Mouse (Mus musculus): ENCODE data around the gene Cdk5rap1.

Cdk5rap1 gene

GRCm38 (mm10) chr2:154372842-154373500, at the start of gene Cdk5rap1:
TSS of gene Cdk5rap1 (minus strand) at chr2:154373010.
- in situ Hi-C loops (cut with MboI) = no loop called here

- in situ Hi-C loops (cut with MboI) = no loop called here
These were observed 49.4 kb upstream of the Cdk5rap1 start for GRCm38 (mm10) chr2:154422181-154422580.

- in situ Hi-C loops (cut with MboI) = no loop called here
These were observed 48.3 kb upstream of the Cdk5rap1 start for GRCm38 (mm10) chr2:154420942-154421731.

GRCm38 (mm10) chr2:154419631-154420515, 47.1 kb upstream of the Cdk5rap1 start:
- in situ Hi-C loops (cut with MboI) = no loop called here

GRCm38 (mm10) chr2:154418001-154418400, 45.2 kb upstream of the Cdk5rap1 start:
- in situ Hi-C loops (cut with MboI) = no loop called here

GRCm38 (mm10) chr2:154417107-154417506, 44.3 kb upstream of the Cdk5rap1 start:
- in situ Hi-C loops (cut with MboI) = no loop called here

- in situ Hi-C loops (cut with MboI) = no loop called here
These were observed 39.3 kb upstream of the Cdk5rap1 start for GRCm38 (mm10) chr2:154412018-154412666.

- in situ Hi-C loops (cut with MboI) = no loop called here
These were observed 37.5 kb upstream of the Cdk5rap1 start for GRCm38 (mm10) chr2:154410355-154410754.

GRCm38 (mm10) chr2:154407643-154408445, 35.0 kb upstream of the Cdk5rap1 start, which contains the start of gene Snta1:
TSS of gene Snta1 (minus strand) at chr2:154408099.
- in situ Hi-C loops (cut with MboI) = no loop called here

- in situ Hi-C loops (cut with MboI) = no loop called here
These were observed 34.3 kb upstream of the Cdk5rap1 start for GRCm38 (mm10) chr2:154407063-154407642.

GRCm38 (mm10) chr2:154405447-154405994, 32.7 kb upstream of the Cdk5rap1 start:
- in situ Hi-C loops (cut with MboI) = no loop called here

- in situ Hi-C loops (cut with MboI) = no loop called here
These were observed 30.0 kb upstream of the Cdk5rap1 start for GRCm38 (mm10) chr2:154402811-154403210.

GRCm38 (mm10) chr2:154401976-154402375, 29.2 kb upstream of the Cdk5rap1 start:
- in situ Hi-C loops (cut with MboI) = no loop called here

GRCm38 (mm10) chr2:154399325-154399724, 26.5 kb upstream of the Cdk5rap1 start:
- in situ Hi-C loops (cut with MboI) = no loop called here

- in situ Hi-C loops (cut with MboI) = no loop called here
These were observed 25.5 kb upstream of the Cdk5rap1 start for GRCm38 (mm10) chr2:154398267-154398666.

- in situ Hi-C loops (cut with MboI) = no loop called here
These were observed 23.7 kb upstream of the Cdk5rap1 start for GRCm38 (mm10) chr2:154396529-154396928.

- in situ Hi-C loops (cut with MboI) = no loop called here
These were observed 21.8 kb upstream of the Cdk5rap1 start for GRCm38 (mm10) chr2:154394602-154395001.

GRCm38 (mm10) chr2:154390180-154390964, 17.6 kb upstream of the Cdk5rap1 start:
- in situ Hi-C loops (cut with MboI) = no loop called here

- in situ Hi-C loops (cut with MboI) = no loop called here
These were observed 6.3 kb upstream of the Cdk5rap1 start for GRCm38 (mm10) chr2:154379103-154379502.

All from mature B cell (primary cell).